Mouse (Mus musculus): Measurements from ENCODE around the gene Krtap5-5.

DNA sequence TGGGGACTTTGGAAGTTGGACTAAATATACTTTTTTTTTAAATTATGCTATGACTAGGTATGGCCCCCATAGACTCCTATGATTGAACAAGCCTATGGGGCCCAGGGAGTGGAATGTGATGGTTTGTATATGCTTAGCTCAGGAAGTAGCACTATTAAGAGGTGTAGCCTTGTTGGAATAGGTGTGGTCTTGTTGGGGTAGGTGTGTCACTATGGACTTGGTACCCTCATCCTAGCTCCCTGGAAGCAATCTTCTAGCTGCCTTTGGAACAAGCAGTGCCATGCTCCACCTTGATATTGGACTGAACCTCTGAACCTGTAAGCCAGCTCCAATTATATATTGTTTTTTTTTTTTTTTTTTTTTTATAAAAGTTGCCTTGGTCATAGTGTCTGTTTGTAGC, 24.3 kb downstream of the Krtap5-5 start:
- no peak for TF ChIP-seq CTCF (IDR thresholded peaks at IDR 0.05; ENCODE audit: low read depth)
- no peak for TF ChIP-seq EP300 (IDR thresholded peaks at IDR 0.05; ENCODE audit: low read depth)
